Mouse (Mus musculus) olfactory bulb, adult 2 months (tissue): Measurements from ENCODE around the gene Ulk4.

Experiments
- CTCF ChIP-seq: fragments of 200-500 bp; IDR thresholded peaks from 2 replicates; pipeline ENCODE4 v1.5.1; 2012; ENCODE audit warnings: low read depth, mild to moderate bottlenecking, low read length, moderate library complexity; ENCODE audit not compliant: insufficient read depth
- POLR2A ChIP-seq: fragments of 200-500 bp; IDR thresholded peaks from 2 replicates; pipeline ENCODE4 v1.6.1; 2012; ENCODE audit warnings: mild to moderate bottlenecking, low read depth, low read length, moderate library complexity; ENCODE audit not compliant: insufficient read depth

DNA sequence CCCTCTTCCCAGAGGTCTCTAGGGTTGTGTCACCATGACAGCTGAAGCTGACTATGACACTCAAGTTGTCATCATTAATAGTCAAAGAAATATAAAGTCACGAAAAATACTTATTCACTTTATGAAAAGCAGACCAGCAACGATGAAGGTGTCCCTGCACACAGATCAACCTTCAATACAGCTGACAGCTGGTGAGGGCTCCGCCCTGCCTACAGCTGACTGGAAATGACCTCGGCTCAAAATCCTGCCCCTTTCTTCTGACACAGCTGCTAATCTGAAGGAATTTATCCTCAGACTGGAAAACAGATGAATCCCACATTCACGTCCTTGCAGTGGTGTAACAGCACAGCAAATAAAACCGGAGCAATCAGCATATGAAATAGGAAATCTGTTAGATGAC, 105.4 kb downstream of the Ulk4 start:
- TF ChIP-seq CTCF (no peak), POLR2A (no peak)
